Mouse (Mus musculus): ENCODE measurements at regions not wholly inside any gene's neighbourhood (a gene's known extent, or its start where the extent isn't known, plus 50 kb on each side); places are given as distances from the start of the nearest gene placed in this dataset.

GRCm38 (mm10) chr2:46464913-46465312 lies 1347.7 kb upstream of the Zeb2 start:
- Histone ChIP-seq H3K9ac (ENCODE audit: low read depth, poor library complexity, severe bottlenecking) (no peak overlapping the region), H3K27me3 (ENCODE audit: control insufficient read depth, insufficient read depth, low read length, poor library complexity, severe bottlenecking) (no peaks in the 10 kb centered on the region), H3K27ac (ENCODE audit: insufficient read depth, low read length) (no peak overlapping the region), H3K4me1 (ENCODE audit: control insufficient read depth, insufficient read depth, low read length) (no peaks in the 10 kb centered on the region), H3K4me3 (ENCODE audit: low read depth, low read length) (no peak overlapping the region), H3K9me3 (replicated peaks; ENCODE audit: control insufficient read depth, insufficient read depth, low read length, poor library complexity, severe bottlenecking) (no peaks in the 10 kb centered on the region), H3K36me3 (ENCODE audit: control insufficient read depth, insufficient read depth, low read length, poor library complexity, severe bottlenecking) (no peaks in the 10 kb centered on the region)
- TF ChIP-seq CTCF (IDR thresholded peaks at IDR 0.05; ENCODE audit: low read depth, low read length), result no peak
- TF ChIP-seq POLR2A (IDR thresholded peaks at IDR 0.05; ENCODE audit: insufficient read depth, low read length), result no peak
- no peak for TF ChIP-seq EP300 (IDR thresholded peaks at IDR 0.05; ENCODE audit: insufficient read depth, low read depth, low read length)

DNA sequence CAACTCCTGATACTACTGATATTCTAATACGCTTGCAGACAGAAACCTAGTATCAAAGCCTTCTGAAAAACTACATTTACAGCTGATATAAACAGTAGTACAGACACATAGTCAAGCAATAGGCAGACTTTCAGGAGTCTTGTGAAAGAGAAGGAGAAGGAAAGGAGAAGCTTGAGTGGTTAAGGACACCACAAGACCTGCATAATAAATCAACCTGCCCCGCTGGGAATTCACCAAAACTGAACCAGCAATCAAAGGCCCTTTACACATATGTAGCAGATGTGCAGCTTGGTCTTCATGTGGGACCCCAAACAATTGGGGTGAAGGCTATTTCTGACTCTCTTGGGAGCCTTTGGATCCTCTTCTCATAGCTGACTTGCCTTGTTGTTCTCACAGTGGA lies 1345.5 kb upstream of the Zeb2 start:
- H3K27ac ChIP-seq (ENCODE audit: insufficient read depth, low read length), result no peak overlapping the region
- H3K4me3 ChIP-seq (ENCODE audit: low read depth, low read length), result no peak overlapping the region
- no peak overlapping the region for H3K9ac ChIP-seq (ENCODE audit: low read depth, poor library complexity, severe bottlenecking)
- H3K36me3 ChIP-seq (ENCODE audit: control insufficient read depth, insufficient read depth, low read length, poor library complexity, severe bottlenecking), result no peaks in the 10 kb centered on the region
- no peaks in the 10 kb centered on the region for H3K4me1 ChIP-seq (ENCODE audit: control insufficient read depth, insufficient read depth, low read length)
- no peaks in the 10 kb centered on the region for H3K9me3 ChIP-seq (replicated peaks; ENCODE audit: control insufficient read depth, insufficient read depth, low read length, poor library complexity, severe bottlenecking)
- H3K27me3 ChIP-seq (ENCODE audit: control insufficient read depth, insufficient read depth, low read length, poor library complexity, severe bottlenecking), result no peaks in the 10 kb centered on the region
- TF ChIP-seq EP300 (IDR thresholded peaks at IDR 0.05; ENCODE audit: insufficient read depth, low read depth, low read length) (no peak), CTCF (IDR thresholded peaks at IDR 0.05; ENCODE audit: low read depth, low read length) (no peak), POLR2A (IDR thresholded peaks at IDR 0.05; ENCODE audit: insufficient read depth, low read length) (no peak)

DNA sequence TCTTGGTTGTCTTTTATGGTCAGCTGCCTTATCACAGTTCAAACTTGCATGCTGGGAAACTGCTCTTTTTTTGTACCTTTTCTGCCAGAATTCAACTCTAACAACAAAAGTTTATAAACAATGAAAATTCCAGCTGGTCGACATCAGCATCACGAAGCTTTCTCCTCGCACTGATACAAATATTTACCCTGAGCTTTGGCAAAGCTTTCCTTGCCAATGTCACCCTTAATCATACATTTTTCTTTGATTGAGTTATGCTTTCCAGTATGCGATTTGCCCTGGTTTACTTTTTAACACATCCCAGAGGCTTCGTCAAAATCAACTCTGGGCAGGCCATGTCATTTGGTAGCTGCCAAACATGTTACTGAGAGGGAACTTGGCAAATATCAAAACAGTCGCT lies 1333.5 kb upstream of the Zeb2 start:
- Histone ChIP-seq H3K4me1 (ENCODE audit: control insufficient read depth, insufficient read depth, low read length) (no peaks in the 10 kb centered on the region), H3K9me3 (replicated peaks; ENCODE audit: control insufficient read depth, insufficient read depth, low read length, poor library complexity, severe bottlenecking) (no peaks in the 10 kb centered on the region), H3K36me3 (ENCODE audit: control insufficient read depth, insufficient read depth, low read length, poor library complexity, severe bottlenecking) (no peaks in the 10 kb centered on the region), H3K27me3 (ENCODE audit: control insufficient read depth, insufficient read depth, low read length, poor library complexity, severe bottlenecking) (no peaks in the 10 kb centered on the region), H3K27ac (ENCODE audit: insufficient read depth, low read length) (no peak overlapping the region), H3K4me3 (ENCODE audit: low read depth, low read length) (no peak overlapping the region), H3K9ac (ENCODE audit: low read depth, poor library complexity, severe bottlenecking) (no peak overlapping the region)
- TF ChIP-seq EP300 (IDR thresholded peaks at IDR 0.05; ENCODE audit: insufficient read depth, low read depth, low read length), result no peak
- TF ChIP-seq POLR2A (IDR thresholded peaks at IDR 0.05; ENCODE audit: insufficient read depth, low read length), result no peak

DNA sequence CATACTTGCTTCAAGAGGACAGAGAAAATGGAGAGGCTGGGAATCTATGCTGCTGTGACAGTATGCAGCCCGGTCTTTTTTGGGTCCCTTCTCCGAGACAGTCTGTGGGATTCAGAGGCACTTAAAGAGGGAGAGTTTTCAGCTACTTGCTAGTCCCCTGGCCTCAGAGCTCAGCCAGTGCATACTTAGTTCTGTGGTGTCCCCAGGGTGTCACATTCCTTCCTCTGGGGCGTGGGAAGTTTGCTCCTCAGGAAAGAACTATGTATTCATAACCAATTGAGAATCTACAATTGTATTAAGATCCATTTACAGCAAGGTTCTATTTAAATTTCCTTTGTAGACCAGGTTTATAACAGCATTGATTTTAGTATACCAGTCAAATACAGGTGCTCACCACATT lies 1328.1 kb upstream of the Zeb2 start:
- no peak overlapping the region for H3K27ac ChIP-seq (ENCODE audit: insufficient read depth, low read length)
- H3K9me3 ChIP-seq (replicated peaks; ENCODE audit: control insufficient read depth, insufficient read depth, low read length, poor library complexity, severe bottlenecking), result no peaks in the 10 kb centered on the region
- H3K9ac ChIP-seq (ENCODE audit: low read depth, poor library complexity, severe bottlenecking), result no peak overlapping the region
- no peak for TF ChIP-seq POLR2A (IDR thresholded peaks at IDR 0.05; ENCODE audit: insufficient read depth, low read length)
- TF ChIP-seq EP300 (IDR thresholded peaks at IDR 0.05; ENCODE audit: insufficient read depth, low read depth, low read length), result no peak
- TF ChIP-seq CTCF (IDR thresholded peaks at IDR 0.05; ENCODE audit: low read depth, low read length), result no peak
- H3K27me3 ChIP-seq (ENCODE audit: control insufficient read depth, insufficient read depth, low read length, poor library complexity, severe bottlenecking), result no peaks in the 10 kb centered on the region; the same call in none of the 2 replicates
- H3K36me3 ChIP-seq (ENCODE audit: control insufficient read depth, insufficient read depth, low read length, poor library complexity, severe bottlenecking), result no peaks in the 10 kb centered on the region
- H3K4me3 ChIP-seq (ENCODE audit: low read depth, low read length), result no peak overlapping the region
- H3K4me1 ChIP-seq (ENCODE audit: control insufficient read depth, insufficient read depth, low read length), result no peaks in the 10 kb centered on the region

- no peaks in the 10 kb centered on the region for H3K36me3 ChIP-seq (ENCODE audit: control insufficient read depth, insufficient read depth, low read length, poor library complexity, severe bottlenecking)
- no peak overlapping the region for H3K9ac ChIP-seq (ENCODE audit: low read depth, poor library complexity, severe bottlenecking)
- no peaks in the 10 kb centered on the region for H3K9me3 ChIP-seq (replicated peaks; ENCODE audit: control insufficient read depth, insufficient read depth, low read length, poor library complexity, severe bottlenecking)
- H3K4me1 ChIP-seq (ENCODE audit: control insufficient read depth, insufficient read depth, low read length), result no peaks in the 10 kb centered on the region
- no peaks in the 10 kb centered on the region; the same call in none of the 2 replicates for H3K27me3 ChIP-seq (ENCODE audit: control insufficient read depth, insufficient read depth, low read length, poor library complexity, severe bottlenecking)
- no peak overlapping the region for H3K4me3 ChIP-seq (ENCODE audit: low read depth, low read length)
- H3K27ac ChIP-seq (ENCODE audit: insufficient read depth, low read length), result no peak overlapping the region
- no peak for TF ChIP-seq POLR2A (IDR thresholded peaks at IDR 0.05; ENCODE audit: insufficient read depth, low read length)
- no peak for TF ChIP-seq CTCF (IDR thresholded peaks at IDR 0.05; ENCODE audit: low read depth, low read length)
- TF ChIP-seq EP300 (IDR thresholded peaks at IDR 0.05; ENCODE audit: insufficient read depth, low read depth, low read length), result no peak
Measured at GRCm38 (mm10) chr2:46443686-46444180, 1326.5 kb upstream of the Zeb2 start.

GRCm38 (mm10) chr2:46443061-46443685 lies 1326.0 kb upstream of the Zeb2 start:
- Histone ChIP-seq H3K27ac (ENCODE audit: insufficient read depth, low read length) (no peak overlapping the region), H3K27me3 (ENCODE audit: control insufficient read depth, insufficient read depth, low read length, poor library complexity, severe bottlenecking) (no peaks in the 10 kb centered on the region; the same call in none of the 2 replicates), H3K4me1 (ENCODE audit: control insufficient read depth, insufficient read depth, low read length) (no peaks in the 10 kb centered on the region), H3K4me3 (ENCODE audit: low read depth, low read length) (no peak overlapping the region), H3K9me3 (replicated peaks; ENCODE audit: control insufficient read depth, insufficient read depth, low read length, poor library complexity, severe bottlenecking) (no peaks in the 10 kb centered on the region), H3K36me3 (ENCODE audit: control insufficient read depth, insufficient read depth, low read length, poor library complexity, severe bottlenecking) (no peaks in the 10 kb centered on the region), H3K9ac (ENCODE audit: low read depth, poor library complexity, severe bottlenecking) (no peak overlapping the region)
- no peak for TF ChIP-seq EP300 (IDR thresholded peaks at IDR 0.05; ENCODE audit: insufficient read depth, low read depth, low read length)
- no peak for TF ChIP-seq POLR2A (IDR thresholded peaks at IDR 0.05; ENCODE audit: insufficient read depth, low read length)
- no peak for TF ChIP-seq CTCF (IDR thresholded peaks at IDR 0.05; ENCODE audit: low read depth, low read length)
